Mouse (Mus musculus) layer of hippocampus, adult 9-11 months (tissue): ENCODE measurements at regions not wholly inside any gene's neighbourhood (a gene's known extent, or its start where the extent isn't known, plus 50 kb on each side); places are given as distances from the start of the nearest gene placed in this dataset.

Experiments
- DNase-seq: peaks from one replicate; pipeline ENCODE4 v3.0.0; 2022

GRCm38 (mm10) chr15:64622591-64622990 is 194.9 kb upstream of the Gm21798 start:
- DNase-seq: peak; percentile 24

GRCm38 (mm10) chr15:64626359-64626758 is 191.1 kb upstream of the Gm21798 start:
- DNase-seq: no peak

- DNase-seq: peak; percentile 65
Observed at GRCm38 (mm10) chr15:64627258-64627657, 190.2 kb upstream of the Gm21798 start.
